ENCODE assay signal across 1 mouse cellular context in genomic region chr10:75882433-75883231, GRCm38 (mm10).
TF ChIP-seq lines count a peak whose summit lies in the region.

No protein-coding gene starts in this region.

TF ChIP-seq in CH12.LX, 34 proteins besides CTCF, POLR2A, EP300 and RAD21:
- TF ChIP-seq UBTF (IDR thresholded peaks at IDR 0.05; ENCODE audit: low read depth, low read length) = no peak
- TF ChIP-seq ETS1 (conservative IDR thresholded peaks at IDR 0.05; ENCODE audit: low read depth, low read length) = no peak
- TF ChIP-seq SMC3 (IDR thresholded peaks at IDR 0.05; ENCODE audit: low read depth, low read length) = no peak
- no peak for TF ChIP-seq KAT2A (IDR thresholded peaks at IDR 0.05; ENCODE audit: insufficient replicate concordance, low read length)
- no peak for TF ChIP-seq CHD2 (IDR thresholded peaks at IDR 0.05; ENCODE audit: low read length)
- TF ChIP-seq PAX5 (IDR thresholded peaks at IDR 0.05; ENCODE audit: low read length) = no peak
- TF ChIP-seq CHD1 (IDR thresholded peaks at IDR 0.05; ENCODE audit: low read depth, low read length) = no peak
- TF ChIP-seq POLR2AphosphoS2 (IDR thresholded peaks at IDR 0.05; ENCODE audit: low read depth, low read length) = no peak
TF ChIP-seq in CH12.LX: peak in this region for 0.
